Mouse (Mus musculus) splenic B cell, adult 2 months (primary cell): ENCODE results near the gene Chst11.

Experiments used
- DNase-seq: peaks from one replicate; pipeline ENCODE4 v3.0.0-alpha.2; 2011; ENCODE audit warnings: low read depth, low spot score
- H3K27me3 ChIP-seq: 2 replicates; pipeline ENCODE4 v1.6.1; 2012; ENCODE audit warnings: mild to moderate bottlenecking, low read length, moderate library complexity, mixed read lengths; ENCODE audit not compliant: control insufficient read depth, poor library complexity, insufficient read depth, severe bottlenecking
- H3K36me3 ChIP-seq: 2 replicates; pipeline ENCODE4 v1.6.1; 2012; ENCODE audit warnings: mild to moderate bottlenecking, low read length, moderate library complexity, mixed read lengths; ENCODE audit not compliant: control insufficient read depth, poor library complexity, insufficient read depth, severe bottlenecking

Chst11 gene

DNA sequence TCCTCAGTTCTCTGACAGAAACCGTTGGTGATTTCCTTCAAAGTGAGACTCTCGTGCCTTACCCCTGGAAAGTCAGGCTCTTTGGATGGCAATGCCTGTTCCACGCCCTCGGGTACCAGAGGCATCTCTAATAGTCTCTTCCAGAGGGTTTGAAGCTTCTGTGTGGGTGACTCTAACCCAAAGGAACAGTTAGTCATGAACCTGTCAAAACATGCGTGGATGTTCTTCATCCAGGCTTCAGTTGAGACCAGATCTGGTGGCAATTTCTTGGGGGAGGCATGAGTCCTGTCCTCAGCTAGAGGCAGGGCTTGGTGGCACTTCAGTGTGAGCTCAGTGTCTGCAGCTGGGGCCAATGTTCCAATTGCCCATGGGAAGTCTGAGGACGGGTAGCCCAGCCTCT lies 80.9 kb downstream of the Chst11 start:
- H3K36me3 ChIP-seq, result no peaks in the 10 kb centered on the region
- no peaks in the 10 kb centered on the region; the same call in 1 of the 2 replicates for H3K27me3 ChIP-seq
- no peak for DNase-seq

DNA sequence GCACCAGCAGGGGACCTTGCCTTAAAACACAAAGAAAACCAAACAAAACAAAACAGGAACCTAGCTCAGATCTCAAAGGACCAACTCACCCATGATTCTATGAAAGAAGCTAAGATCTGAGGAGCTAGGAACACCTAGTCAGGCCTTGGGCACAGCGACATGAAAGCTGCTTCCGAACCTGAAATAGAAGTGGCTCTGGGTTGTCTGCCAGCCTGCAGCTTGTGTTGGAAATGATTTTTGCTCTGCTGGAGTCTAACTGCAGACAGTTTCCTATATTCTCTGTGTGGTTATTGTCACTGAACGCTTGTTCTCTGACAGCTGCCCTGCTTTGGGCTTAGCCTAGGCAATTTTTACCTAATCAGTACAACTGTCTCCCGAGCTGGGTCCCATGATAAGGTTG lies 82.0 kb downstream of the Chst11 start:
- no peak for DNase-seq
- Histone ChIP-seq H3K27me3 (no peaks in the 10 kb centered on the region; the same call in 1 of the 2 replicates), H3K36me3 (no peaks in the 10 kb centered on the region)

DNA sequence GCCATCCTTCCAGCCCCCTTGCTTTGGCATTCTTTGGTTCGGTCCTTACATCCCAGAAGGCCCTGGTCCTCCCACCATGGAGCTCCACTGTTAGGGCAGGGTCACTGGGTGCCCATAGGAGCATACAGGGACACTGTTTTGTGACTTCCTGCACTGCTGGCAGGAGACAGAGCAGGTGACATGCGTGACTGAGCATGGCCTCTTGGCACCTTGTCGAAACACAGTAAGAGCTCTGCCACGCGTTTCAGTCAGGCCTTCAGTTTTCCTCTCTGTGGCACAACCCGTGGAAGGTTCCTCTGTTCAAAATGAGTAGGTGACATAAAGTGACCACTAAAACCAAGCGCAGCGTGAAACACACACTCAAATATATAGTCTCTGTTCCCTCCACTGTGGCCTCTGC lies 83.2 kb downstream of the Chst11 start:
- Histone ChIP-seq H3K27me3 (no peaks in the 10 kb centered on the region; the same call in 1 of the 2 replicates), H3K36me3 (no peaks in the 10 kb centered on the region)
- DNase-seq, result peak; percentile 62

DNA sequence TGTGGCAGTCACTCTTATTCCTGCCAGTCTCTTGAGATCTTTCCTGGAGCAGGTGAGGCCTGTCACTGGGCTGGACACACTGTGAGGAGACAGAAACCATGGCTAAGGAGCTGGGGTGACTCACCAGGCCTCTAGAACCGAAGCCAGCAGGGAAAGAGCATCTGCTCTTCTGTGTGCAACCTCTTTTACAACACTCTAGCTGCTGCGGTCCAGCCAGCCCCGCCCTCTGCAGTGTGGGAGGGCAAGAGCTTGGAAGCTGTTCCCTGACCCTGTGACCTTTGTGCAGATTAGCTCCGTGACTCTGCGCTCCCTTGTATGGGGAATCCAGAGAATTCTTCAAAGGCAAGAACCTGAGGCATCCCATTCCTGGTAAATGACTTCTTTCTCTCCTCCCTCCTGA lies 84.5 kb downstream of the Chst11 start:
- Histone ChIP-seq H3K27me3 (no peaks in the 10 kb centered on the region; the same call in 1 of the 2 replicates), H3K36me3 (no peaks in the 10 kb centered on the region)
- DNase-seq, result no peak

DNA sequence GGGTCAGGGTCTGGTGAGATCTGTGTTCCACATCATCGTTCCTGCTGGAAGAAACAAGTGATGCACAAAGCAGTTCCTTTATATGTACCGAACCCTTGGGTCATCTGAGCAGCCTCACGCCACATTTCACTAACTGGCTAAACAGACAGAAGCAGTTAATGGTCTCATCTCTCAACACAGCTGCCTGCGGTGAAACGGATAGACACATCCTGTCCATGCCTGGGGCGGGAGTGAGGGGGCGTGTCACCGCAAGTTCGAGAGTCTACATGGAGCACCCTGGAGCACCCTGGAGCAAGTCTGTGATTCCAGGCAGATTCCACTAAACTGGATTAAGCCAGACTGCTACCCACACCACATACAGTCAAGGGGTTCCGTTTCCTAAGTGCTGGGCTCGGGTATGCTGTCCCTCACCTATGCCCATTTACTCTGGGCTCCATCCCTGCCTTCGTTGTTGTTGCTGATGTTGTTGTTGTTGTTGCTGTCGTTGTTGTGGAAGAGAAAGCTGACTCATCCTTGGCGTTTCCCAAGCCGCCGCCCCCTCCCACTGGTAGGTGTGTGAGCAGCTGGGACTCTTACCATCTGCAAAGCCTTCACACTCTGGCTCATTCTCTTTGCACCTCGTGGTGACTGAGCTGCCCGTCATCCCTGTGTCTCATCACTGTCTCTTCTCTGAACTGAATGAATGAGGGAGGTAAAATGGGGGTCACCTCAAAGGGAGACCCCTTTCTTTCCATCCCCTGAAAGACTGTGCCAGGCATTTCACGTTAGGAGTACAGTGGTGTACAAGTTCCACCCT lies 86.7 kb downstream of the Chst11 start:
- DNase-seq, result no peak
- H3K36me3 ChIP-seq, result no peaks in the 10 kb centered on the region
- no peaks in the 10 kb centered on the region for H3K27me3 ChIP-seq

DNA sequence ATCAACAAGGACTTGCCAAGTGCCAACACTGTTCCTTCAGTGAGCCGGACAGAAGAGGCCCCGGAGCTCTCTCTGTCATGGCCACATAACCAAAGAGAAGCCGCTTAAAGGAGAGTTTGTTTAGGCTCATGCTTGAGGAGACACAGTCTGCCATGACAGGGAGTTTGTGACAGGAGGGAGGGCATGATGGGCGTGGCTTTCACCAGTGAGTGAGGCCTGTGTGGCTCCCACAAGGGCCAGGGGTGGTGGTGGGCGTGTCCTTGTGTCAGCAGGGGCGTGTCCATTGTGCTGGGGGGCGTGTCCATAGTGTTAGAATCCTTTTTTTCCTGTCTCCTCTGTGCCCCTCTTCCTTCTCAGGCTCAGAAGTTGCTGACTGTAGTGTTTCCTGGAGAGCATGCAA lies 87.8 kb downstream of the Chst11 start:
- DNase-seq, result no peak
- Histone ChIP-seq H3K27me3 (no peaks in the 10 kb centered on the region), H3K36me3 (no peaks in the 10 kb centered on the region)

DNA sequence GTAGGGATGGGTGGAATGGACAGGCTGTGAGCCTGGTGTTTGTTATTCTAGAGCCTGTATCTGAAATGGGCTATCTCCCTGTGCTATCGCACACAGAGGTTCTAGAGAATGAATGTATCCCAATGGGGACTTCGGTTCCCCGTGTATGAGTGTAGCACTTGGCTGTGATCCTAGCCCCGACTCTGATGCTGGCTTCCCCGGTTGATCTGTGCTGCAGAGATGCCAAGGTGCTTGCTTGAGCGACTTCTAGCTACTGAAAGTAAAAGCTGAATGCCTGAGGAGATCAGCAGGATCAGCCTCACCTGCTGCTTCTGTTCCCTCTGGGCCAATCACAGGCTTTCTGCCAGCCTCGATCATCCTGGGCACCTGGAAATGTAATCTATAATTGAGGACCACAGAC lies 91.5 kb downstream of the Chst11 start:
- Histone ChIP-seq H3K36me3 (no peaks in the 10 kb centered on the region), H3K27me3 (no peaks in the 10 kb centered on the region)
- no peak for DNase-seq

DNA sequence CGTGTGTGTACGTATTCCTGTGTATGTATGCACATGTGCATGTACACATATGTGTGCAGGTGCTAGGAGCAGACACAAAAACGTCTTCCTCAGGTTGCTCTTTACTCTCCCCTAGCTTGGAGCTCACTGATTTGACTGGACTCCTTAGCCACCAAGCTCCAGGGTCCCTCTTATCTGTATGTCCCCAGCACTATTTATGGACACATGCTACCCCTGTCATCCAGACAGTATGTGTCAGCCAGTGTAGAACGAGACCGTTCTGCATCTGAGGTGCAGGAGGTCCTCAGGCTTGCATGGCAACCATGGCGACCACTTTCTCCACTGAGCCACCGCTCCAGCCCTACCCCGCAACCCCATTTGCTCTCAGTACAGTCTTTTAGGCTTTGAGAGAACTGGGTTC lies 93.4 kb downstream of the Chst11 start:
- no peaks in the 10 kb centered on the region for H3K27me3 ChIP-seq
- no peaks in the 10 kb centered on the region for H3K36me3 ChIP-seq
- DNase-seq, result no peak

DNA sequence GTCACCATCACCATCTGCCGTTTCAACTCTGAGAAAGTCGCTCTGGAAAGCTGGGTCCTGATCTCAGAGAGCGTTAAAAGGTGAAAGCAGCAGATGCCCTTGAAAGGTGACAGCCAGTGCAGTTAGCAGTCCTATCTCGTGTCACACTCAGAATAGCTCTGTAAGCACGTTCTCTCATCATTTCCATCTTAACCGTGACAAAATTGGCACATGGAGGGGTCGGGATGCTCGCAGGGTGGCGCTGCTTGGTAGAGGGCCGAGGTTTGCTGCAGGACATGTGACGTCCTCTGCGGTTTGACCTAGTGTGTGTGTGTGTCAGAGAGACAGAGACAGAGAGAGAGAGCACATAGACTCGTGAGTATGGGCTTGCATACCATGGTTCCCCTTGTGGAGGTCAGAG lies 94.5 kb downstream of the Chst11 start:
- no peaks in the 10 kb centered on the region for H3K36me3 ChIP-seq
- H3K27me3 ChIP-seq, result no peaks in the 10 kb centered on the region
- DNase-seq, result no peak

DNA sequence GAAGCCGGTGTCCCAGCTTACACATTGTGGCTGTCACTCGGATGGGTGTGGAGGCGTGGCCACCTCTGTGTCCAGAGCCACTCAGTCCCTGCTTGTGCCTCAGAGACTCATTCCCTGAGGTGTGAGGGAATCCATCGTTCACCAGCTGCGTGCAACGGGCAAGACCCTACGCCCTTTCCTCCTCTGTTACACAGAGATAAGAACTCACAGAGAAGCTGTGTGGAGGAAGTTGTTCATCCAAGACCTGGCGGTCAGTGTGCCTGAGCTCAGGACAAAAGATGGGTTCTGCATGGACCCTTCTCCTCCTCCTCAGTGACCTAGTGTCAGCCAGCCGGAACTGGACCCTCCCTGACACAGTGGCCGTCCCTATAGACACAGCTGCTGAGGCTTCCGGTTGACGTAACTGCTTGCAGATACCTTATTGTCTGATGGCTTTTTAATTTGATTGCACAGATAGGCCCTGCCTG lies 95.0 kb downstream of the Chst11 start:
- Histone ChIP-seq H3K27me3 (no peaks in the 10 kb centered on the region), H3K36me3 (no peaks in the 10 kb centered on the region)
- no peak for DNase-seq

DNA sequence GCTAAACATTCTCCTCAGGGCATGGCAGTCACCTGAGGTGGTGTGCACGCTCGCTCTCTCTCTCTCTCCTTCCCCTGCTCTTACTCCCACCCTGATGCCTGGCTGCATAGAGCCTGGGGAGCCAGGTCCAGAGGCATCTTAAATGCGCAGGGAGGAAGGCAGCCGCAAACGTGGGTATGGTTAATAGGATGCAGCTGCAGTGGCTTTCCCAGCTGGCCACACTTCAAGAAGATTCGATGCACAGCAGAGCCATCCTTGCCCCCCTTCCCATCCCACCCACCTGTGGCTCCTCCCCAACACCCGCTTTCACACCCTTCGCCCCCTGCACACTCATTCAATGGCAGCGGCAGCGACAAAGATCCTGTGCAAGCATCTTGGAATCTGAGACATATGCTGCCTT lies 95.6 kb downstream of the Chst11 start:
- Histone ChIP-seq H3K36me3 (no peaks in the 10 kb centered on the region), H3K27me3 (no peaks in the 10 kb centered on the region)
- DNase-seq, result no peak

DNA sequence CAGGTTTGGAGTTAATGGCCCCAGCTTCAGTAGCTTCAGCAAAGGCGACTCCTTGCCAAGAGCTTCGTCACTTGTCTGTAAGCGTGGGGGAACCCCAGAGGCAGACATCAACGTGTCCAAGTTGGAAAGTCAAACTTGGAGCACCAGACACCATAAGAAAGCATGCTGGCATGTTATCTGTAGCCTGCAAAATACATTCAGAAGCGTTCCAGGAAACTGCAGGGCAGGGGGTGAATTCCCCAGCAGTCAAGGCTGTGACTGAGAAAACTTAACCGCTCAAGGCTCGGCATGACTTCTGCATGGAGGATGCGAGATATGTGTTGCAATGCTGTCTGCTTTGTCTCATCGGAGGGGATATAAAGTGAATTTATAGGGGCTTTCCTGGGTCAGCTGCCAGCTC lies 98.6 kb downstream of the Chst11 start:
- no peak for DNase-seq
- no peaks in the 10 kb centered on the region for H3K36me3 ChIP-seq

DNA sequence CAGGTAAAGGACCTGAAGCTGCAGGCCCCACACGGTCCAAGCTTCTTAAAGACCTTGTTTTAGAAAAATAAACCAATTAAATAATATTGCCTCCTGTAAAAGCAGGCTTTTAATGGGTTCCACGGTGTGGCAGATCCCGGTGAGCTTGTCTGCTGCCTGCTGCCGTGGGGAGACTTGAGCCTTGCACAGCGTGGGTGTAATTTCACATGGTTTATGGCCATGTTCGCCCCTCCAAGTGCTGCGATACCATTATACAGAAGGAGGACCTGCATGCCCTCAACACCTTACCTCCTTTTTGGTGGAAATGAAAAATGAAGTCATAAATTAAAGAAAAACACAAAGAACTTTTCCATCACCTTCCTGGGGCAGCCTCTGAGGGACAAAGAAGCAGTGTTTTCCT lies 103.0 kb downstream of the Chst11 start:
- no peaks in the 10 kb centered on the region for H3K27me3 ChIP-seq
- no peaks in the 10 kb centered on the region for H3K36me3 ChIP-seq
- no peak for DNase-seq

More for the DNA sequence above, 98.6 kb downstream of the Chst11 start:
- H3K27me3 ChIP-seq, result no peaks in the 10 kb centered on the region

DNA sequence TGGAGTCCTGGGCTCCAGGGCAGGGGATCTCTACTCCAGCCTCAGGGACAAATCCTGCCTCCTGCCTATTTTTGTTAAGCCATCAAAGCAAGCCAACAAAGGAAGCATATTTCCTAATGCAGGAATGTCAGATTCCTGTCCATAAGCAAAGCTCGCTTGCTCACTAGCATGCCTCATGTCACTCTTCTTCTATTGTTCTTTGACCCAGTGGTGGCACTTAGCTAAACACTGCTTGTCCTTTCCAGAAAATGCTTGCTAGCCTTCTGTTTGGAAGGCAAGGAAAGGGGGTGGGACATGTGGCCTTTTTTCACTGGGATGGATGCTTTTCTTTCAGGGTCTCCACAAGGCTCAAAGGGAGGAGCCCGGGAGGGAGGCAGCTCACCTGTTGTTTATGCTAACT lies 103.5 kb downstream of the Chst11 start:
- no peaks in the 10 kb centered on the region for H3K27me3 ChIP-seq
- DNase-seq, result no peak
- H3K36me3 ChIP-seq, result no peaks in the 10 kb centered on the region

DNA sequence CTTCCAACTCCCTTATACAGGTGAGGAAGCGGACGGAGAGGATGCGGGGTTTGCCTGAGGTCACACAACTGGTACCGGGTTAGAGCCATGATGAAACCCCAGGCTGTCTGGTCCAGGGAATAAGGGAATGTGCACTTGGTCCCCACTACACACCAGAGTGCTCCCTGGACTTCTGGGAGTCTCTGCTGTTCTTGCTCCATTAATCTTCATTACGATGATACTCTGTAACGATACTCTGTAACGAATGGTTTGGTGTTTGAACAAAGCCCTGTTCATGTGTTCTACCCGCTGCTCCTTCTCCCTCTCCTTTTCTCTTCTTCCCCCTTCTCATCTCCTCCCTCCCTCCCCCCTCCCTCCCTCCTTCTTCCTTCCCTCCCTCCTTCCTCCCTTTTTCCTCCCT lies 104.9 kb downstream of the Chst11 start:
- H3K36me3 ChIP-seq, result no peaks in the 10 kb centered on the region

DNA sequence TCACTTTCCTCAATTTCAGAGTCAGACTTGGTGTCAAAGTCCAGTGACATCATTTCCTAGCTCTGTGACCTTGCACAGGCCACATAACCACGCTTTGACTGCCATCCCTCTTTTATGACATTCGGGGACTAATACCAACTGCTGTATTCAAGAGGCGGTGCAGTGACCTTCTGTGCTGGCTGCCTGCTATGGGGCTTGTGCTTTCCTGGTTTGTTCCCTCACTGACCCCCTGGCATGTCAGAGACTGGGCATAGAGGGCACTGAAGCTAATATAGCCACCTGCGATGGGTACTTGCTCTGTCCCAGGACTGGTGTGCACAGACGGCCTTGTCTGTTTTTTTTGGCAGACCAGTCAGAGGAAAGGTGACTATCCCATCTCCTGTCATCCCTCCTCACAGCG lies 108.4 kb downstream of the Chst11 start:
- H3K27me3 ChIP-seq, result no peaks in the 10 kb centered on the region
- no peaks in the 10 kb centered on the region for H3K36me3 ChIP-seq
- no peak for DNase-seq

More for the DNA sequence above, 104.9 kb downstream of the Chst11 start:
- H3K27me3 ChIP-seq, result no peaks in the 10 kb centered on the region
- no peak for DNase-seq
